Mouse (Mus musculus) spleen, postnatal 10 days (tissue): ENCODE results near the gene Slc43a1.
"Not testable (repeated sequence)": the region's sequence is repeated elsewhere in the genome, so short reads cannot be mapped to it uniquely, and the experiment has no call there.

Experiments used
- DNase-seq, 2 experiments: peaks; one replicate each; pipeline ENCODE4 v3.0.0; 2021 to 2022; ENCODE audit warnings: low spot score in 2 of 2

Gene Slc43a1

GRCm38 (mm10) chr2:84895495-84896198, 57.0 kb downstream of the Slc43a1 start:
- DNase-seq, result no peak

GRCm38 (mm10) chr2:84896686-84897085, 58.0 kb downstream of the Slc43a1 start:
- not testable (repeated sequence) for DNase-seq

GRCm38 (mm10) chr2:84912722-84913121, 74.1 kb downstream of the Slc43a1 start:
- no peak for DNase-seq
